Mouse (Mus musculus) CH12.LX (cell line): ENCODE measurements around the gene Med17.

Experiments used
- BHLHE40 ChIP-seq: IDR thresholded peaks from 2 replicates; pipeline ENCODE4 v1.6.1; 2011; ENCODE audit warnings: mild to moderate bottlenecking, low read depth, low read length, improper control_type of control experiment
- CHD1 ChIP-seq: IDR thresholded peaks from 2 replicates; pipeline ENCODE4 v1.6.1; 2012; ENCODE audit warnings: low read depth, low read length, improper control_type of control experiment, inconsistent platforms
- CTCF ChIP-seq, 2 experiments: IDR thresholded peaks in 1 of 2; conservative IDR thresholded peaks in 1 of 2; 2 replicates each; pipeline ENCODE4 v1.5.1; 2011 to 2012; ENCODE audit warnings: low read depth in 2 of 2, low read length in 2 of 2, improper control_type of control experiment in 1 of 2, inconsistent platforms in 1 of 2, mild to moderate bottlenecking in 1 of 2, moderate library complexity in 1 of 2
- E2F4 ChIP-seq: IDR thresholded peaks from 2 replicates; pipeline ENCODE4 v1.6.1; 2011; ENCODE audit warnings: low read depth, low read length, improper control_type of control experiment; ENCODE audit not compliant: insufficient replicate concordance
- EP300 ChIP-seq: IDR thresholded peaks from 2 replicates; pipeline ENCODE4 v1.6.1; 2011; ENCODE audit warnings: low read length, improper control_type of control experiment
- ETS1 ChIP-seq: conservative IDR thresholded peaks from 2 replicates; pipeline ENCODE4 v1.6.1; 2012; ENCODE audit warnings: low read depth, mild to moderate bottlenecking, inconsistent platforms, low read length, improper control_type of control experiment, moderate library complexity
- GABPA ChIP-seq: IDR thresholded peaks from 2 replicates; pipeline ENCODE4 v1.6.1; 2012; ENCODE audit warnings: low read depth, low read length, improper control_type of control experiment, inconsistent platforms; ENCODE audit not compliant: insufficient replicate concordance
- HCFC1 ChIP-seq: IDR thresholded peaks from 2 replicates; pipeline ENCODE4 v1.6.1; 2012; ENCODE audit warnings: low read depth, mild to moderate bottlenecking, inconsistent platforms, low read length, improper control_type of control experiment
- MAX ChIP-seq: IDR thresholded peaks from 2 replicates; pipeline ENCODE4 v1.6.1; 2011; ENCODE audit warnings: low read length, improper control_type of control experiment
- POLR2A ChIP-seq: IDR thresholded peaks from 2 replicates; pipeline ENCODE4 v1.6.1; 2011; ENCODE audit warnings: low read depth, mild to moderate bottlenecking, improper control_type of control experiment, low read length
- TCF12 ChIP-seq: IDR thresholded peaks from 2 replicates; pipeline ENCODE4 v1.6.1; 2014; ENCODE audit warnings: low read depth, mild to moderate bottlenecking, inconsistent platforms, low read length, improper control_type of control experiment
- ZC3H11A ChIP-seq: IDR thresholded peaks from 2 replicates; pipeline ENCODE4 v1.6.1; 2012; ENCODE audit warnings: low read depth, mild to moderate bottlenecking, inconsistent platforms, low read length, improper control_type of control experiment

DNA sequence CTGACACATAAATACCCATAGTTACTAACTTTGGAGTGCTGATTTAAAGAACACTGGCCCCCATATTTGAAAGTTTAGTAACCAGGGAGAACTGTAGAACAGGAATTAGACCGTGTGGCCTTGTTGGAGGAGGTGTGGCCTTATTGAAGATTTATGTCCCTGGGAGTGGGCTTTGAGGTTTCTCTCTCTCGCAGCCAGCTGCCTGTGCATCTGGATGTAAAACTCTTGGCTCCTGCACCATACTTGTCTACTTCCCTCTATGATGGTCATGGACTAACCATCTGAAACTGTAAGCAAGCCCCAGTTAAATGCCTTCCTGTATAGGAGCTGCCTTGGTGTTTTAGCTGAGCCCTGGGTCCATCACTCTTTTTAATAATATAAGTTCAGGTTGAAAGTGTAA, 18.7 kb upstream of the Med17 start:
- TF ChIP-seq GABPA = no peak
- no peak for TF ChIP-seq CHD1
- no peak for TF ChIP-seq POLR2A
- no peak for TF ChIP-seq HCFC1
- TF ChIP-seq CTCF (conservative IDR thresholded peaks at IDR 0.05 in 1 of 2, IDR thresholded peaks at IDR 0.05 in 1 of 2; ENCODE audit: low read depth in 2 of 2, low read length in 2 of 2) = no peak
- no peak for TF ChIP-seq ETS1
- no peak for TF ChIP-seq BHLHE40
- TF ChIP-seq TCF12 = no peak
- no peak for TF ChIP-seq E2F4
- no peak for TF ChIP-seq EP300
- TF ChIP-seq ZC3H11A = no peak
- TF ChIP-seq MAX = no peak
